Mouse (Mus musculus) C2C12 (cell line): ENCODE results near the gene Supt3.

ENCODE experiments used
- CEBPB ChIP-seq: IDR thresholded peaks from one replicate; pipeline ENCODE4 v1.6.1; 2011; ENCODE audit warnings: low read depth, mild to moderate bottlenecking, control low read depth, moderate library complexity
- CTCF ChIP-seq: IDR thresholded peaks from one replicate; pipeline ENCODE4 v1.5.1; 2011; ENCODE audit not compliant: control insufficient read depth, insufficient read depth, insufficient read length
- FOSL1 ChIP-seq: IDR thresholded peaks from one replicate; pipeline ENCODE4 v1.8.0; 2011; ENCODE audit warnings: mild to moderate bottlenecking, low read length; ENCODE audit not compliant: poor library complexity, insufficient read depth, severe bottlenecking
- MAX ChIP-seq: IDR thresholded peaks from one replicate; pipeline ENCODE4 v1.6.1; 2011; ENCODE audit warnings: mild to moderate bottlenecking, control low read depth
- MYOD1 ChIP-seq: IDR thresholded peaks from one replicate; pipeline ENCODE4 v1.6.1; 2011; ENCODE audit warnings: low read depth; ENCODE audit not compliant: control insufficient read depth, insufficient read length
- MYOG ChIP-seq: IDR thresholded peaks from one replicate; pipeline ENCODE4 v1.6.1; 2011; ENCODE audit not compliant: control insufficient read depth, insufficient read length; ENCODE audit errors: extremely low read depth
- USF1 ChIP-seq: IDR thresholded peaks from one replicate; pipeline ENCODE4 v1.6.1; 2011; ENCODE audit warnings: low read depth, mild to moderate bottlenecking, control low read depth, moderate library complexity

- TF ChIP-seq CEBPB = no peak
- TF ChIP-seq USF1 = no peak
- no peak for TF ChIP-seq CTCF
- TF ChIP-seq MYOD1 = no peak
- TF ChIP-seq MYOG = no peak
- no peak for TF ChIP-seq MAX
- no peak for TF ChIP-seq FOSL1
These were observed 277.6 kb downstream of the Supt3 start for GRCm38 (mm10) chr17:45054526-45054925.
